Mouse (Mus musculus) lung, adult 2 months (tissue): ENCODE measurements around the gene Rnf181. TPM values are rescaled to one million over a fixed set of nuclear protein-coding genes. Genes with fewer than 3 reads are reported as not detected.

Experiments used
- DNase-seq: peaks from one replicate; pipeline ENCODE4 v3.0.0; 2022
- H3K4me1 ChIP-seq: fragments of 200-500 bp; 2 replicates; pipeline ENCODE4 v1.6.1; 2011; ENCODE audit warnings: low read length; ENCODE audit not compliant: control insufficient read depth, insufficient read depth
- H3K4me3 ChIP-seq: fragments of 200-500 bp; replicated peaks from 2 replicates; pipeline ENCODE3; 2011; ENCODE audit warnings: low read depth, mild to moderate bottlenecking, control low read depth, low read length; ENCODE audit errors: extremely low read depth
- CTCF ChIP-seq: fragments of 200-500 bp; IDR thresholded peaks from 2 replicates; pipeline ENCODE4 v1.5.1; 2011; ENCODE audit warnings: mild to moderate bottlenecking, low read length, control low read depth; ENCODE audit not compliant: insufficient read depth
- POLR2A ChIP-seq: fragments of 200-500 bp; IDR thresholded peaks from 2 replicates; pipeline ENCODE4 v1.6.1; 2011; ENCODE audit warnings: low read depth, mild to moderate bottlenecking, control low read depth, low read length, borderline replicate concordance; ENCODE audit errors: extremely low read depth
- WGBS: fragments of 180-500 bp; shearing (Covaris S2); methylation state at CpG from one replicate; pipeline ENCODE4 v1.1.7; 2018; 5-methylcytosine and 5-hydroxymethylcytosine counted together
- polyA plus RNA-seq: library from polyadenylated mRNA; depleted of rRNA; stranded (reverse); fragments of >200 nt; gene quantifications from 2 replicates; pipeline ENCODE4 v1.2.3, GENCODE M21; 2012; rRNA removed

The Rnf181 gene
- 96.8 and 123 TPM in 2 replicates for polyA plus RNA-seq

DNA sequence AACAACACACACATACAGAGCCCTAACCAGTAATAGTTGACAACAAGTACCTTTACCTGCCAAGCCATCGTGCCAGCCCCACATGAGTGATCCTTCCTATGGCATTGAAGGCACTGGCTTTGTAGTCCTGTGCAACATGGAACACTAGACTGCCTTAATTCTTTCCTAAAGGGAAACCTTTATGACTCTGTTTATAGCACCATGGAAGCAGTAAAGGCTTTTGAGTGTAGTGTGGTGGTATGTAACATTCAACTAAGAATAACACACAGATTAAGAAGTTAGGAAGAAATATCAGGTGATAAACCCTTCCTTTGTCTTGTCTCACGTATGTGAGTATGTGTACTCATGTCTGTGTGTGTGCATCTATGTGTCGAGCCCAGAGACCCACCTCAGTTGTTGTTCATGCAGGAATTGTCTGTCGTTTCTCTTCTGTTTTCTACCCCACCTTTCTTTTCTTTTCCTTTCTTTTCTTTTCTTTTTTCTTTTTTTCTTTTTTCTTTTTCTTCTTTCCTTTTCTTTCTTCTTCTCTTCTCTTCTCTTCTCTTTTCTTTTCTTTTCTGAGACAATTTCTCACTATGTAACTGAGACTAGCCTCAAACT is at the start of gene Rnf181:
Gene Rnf181 (minus strand): TSS at position 113 of the 600 bp plus-strand sequence.
- no peak for DNase-seq
- TF ChIP-seq CTCF (no peak), POLR2A (no peak)
- H3K4me1 ChIP-seq: peaks cover 16% of the 10 kb centered on the region
- H3K4me3 ChIP-seq: no peak within 1 kb of the TSS
- 77% methylated on average over 4 of the region's 4 CpGs for WGBS

DNA sequence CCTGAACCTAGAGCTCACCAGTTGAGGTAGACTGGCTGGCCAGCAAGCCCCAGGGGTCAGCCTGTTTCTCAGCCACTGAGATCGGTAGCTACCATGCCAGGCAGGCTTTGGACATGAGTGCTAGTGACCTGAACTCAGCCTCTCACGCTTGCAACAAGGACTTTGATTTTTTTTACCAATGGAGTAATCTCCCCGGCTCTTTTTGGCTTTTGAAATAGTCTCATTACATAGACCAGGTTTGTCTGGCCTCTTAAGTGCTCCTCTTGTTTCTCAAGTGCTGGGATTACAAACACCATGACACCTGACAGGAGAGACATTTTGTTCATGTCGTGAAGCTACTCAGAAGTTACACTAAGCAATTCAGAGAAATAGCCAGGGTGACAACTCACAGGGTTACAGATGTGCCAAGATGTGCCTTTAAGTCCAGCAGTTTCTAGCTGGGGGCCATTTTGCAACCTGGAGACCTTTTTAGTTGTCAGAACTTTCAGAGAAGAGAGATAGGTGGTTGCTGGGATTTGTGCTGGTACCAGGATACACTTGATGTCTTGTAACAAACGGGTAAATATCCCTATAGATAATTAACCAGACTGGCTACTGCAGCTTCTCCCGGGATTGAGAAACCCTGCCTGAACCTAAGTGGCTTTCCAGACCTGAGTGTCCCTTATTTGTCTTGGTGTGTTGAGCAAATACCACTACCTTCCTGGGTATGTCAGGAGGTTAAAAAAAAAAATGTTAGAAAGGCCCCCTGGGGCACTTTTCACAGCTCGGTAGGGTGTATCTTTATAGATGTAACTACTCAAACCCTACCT is 49.4 kb upstream of the Rnf181 start:
- no peak overlapping the region for H3K4me3 ChIP-seq
- 0 out of 2 replicates have a peak, but pooled peaks cover 3% of the 10 kb centered on the region for H3K4me1 ChIP-seq
- TF ChIP-seq POLR2A: no peak
- no peak for TF ChIP-seq CTCF
- no peak for DNase-seq
- WGBS: 64% methylated on average over 7 of the region's 7 CpGs

DNA sequence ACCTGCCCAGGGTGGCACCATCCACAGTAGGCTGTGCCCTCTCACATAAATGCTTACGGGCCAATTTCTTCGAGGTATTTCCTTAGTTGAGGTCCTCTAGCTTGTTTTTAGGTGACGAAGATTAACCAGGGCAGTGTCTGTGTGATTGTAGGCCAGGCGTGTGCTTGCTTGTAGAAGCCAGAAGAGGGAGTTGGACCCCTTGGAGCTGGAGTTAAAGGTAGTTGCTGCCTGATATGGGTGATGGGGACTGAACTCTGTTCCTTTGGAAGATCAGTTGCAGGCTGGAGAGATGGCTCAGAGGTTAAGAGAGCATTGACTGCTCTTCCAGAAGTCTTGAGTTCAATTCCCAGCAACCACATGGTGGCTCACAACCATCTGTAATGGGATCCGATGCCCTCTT is 48.4 kb upstream of the Rnf181 start:
- H3K4me3 ChIP-seq: peak overlapping the region; percentile 11
- H3K4me1 ChIP-seq: 0 out of 2 replicates have a peak, but pooled peaks cover 3% of the 10 kb centered on the region
- 61% methylated on average over 5 of the region's 5 CpGs for WGBS
- no peak for DNase-seq
- TF ChIP-seq POLR2A: no peak
- no peak for TF ChIP-seq CTCF

DNA sequence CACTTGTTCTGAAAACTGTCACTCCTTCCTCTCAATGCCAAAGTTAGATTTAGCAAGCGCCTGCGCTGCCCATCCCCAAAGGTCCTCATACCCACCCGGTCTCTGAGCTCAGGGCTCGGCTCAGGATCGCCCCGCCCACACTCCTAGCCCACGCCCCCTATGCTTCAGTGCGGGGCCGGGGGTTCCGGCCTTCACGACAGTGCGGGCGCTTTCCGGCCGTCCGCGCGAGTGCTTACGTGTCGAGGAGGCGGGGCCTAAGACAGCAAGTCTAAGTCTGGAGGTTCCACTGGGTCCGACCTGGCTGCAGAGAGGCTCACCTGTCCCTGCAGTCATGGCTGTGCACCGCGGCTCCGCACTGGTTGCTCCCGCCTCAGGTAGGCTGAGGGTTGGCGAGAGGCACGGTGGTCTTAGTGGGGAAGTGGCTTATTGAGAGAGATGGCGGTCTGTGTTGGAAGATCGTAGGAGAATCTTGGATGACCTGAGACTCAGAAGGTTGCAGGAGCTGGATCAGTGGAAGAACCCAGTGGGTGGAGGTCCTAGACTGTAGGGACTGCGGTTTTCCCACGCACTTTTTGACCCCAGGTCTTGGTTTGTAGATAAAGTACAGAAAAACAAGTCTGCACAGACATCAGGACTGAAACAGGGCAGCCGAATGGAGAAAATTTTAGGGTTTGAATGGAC is 47.5 kb upstream of the Rnf181 start, which contains the start of gene Ggcx:
Gene Ggcx (plus strand): TSS at position 233 of the 681 bp plus-strand sequence.
- DNase-seq: peak; percentile 97
- peak within 1 kb of the TSS; percentile 82 for H3K4me3 ChIP-seq
- H3K4me1 ChIP-seq: 0 out of 2 replicates have a peak, but pooled peaks cover 3% of the 10 kb centered on the region
- TF ChIP-seq CTCF (no peak), POLR2A (peak; percentile 97)
- under 1% methylated on average over 33 of the region's 33 CpGs for WGBS

DNA sequence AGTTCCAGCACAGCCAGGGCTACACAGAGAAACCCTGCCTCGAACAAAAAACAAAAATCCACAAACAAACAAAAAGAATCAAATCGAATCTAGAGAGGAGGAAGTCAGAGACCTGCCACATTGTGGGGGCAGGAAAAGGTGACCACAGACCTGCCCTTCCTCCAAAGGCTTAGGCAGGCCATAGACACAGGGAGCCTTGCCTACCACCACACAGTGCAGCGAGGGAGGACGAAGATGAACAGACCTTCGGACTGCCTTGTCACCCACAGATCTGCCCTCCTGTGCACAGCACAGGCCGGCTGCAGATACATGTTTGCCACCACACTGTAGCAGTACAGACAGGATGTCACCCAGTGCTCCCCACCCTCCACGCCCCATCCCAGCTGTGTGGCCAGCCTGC is 43.8 kb upstream of the Rnf181 start:
- DNase-seq: no peak
- Histone ChIP-seq H3K4me1 (0 out of 2 replicates have a peak, but pooled peaks cover 3% of the 10 kb centered on the region), H3K4me3 (no peak overlapping the region)
- no peak for TF ChIP-seq POLR2A
- TF ChIP-seq CTCF: no peak
- 64% methylated on average over 7 of the region's 7 CpGs for WGBS

DNA sequence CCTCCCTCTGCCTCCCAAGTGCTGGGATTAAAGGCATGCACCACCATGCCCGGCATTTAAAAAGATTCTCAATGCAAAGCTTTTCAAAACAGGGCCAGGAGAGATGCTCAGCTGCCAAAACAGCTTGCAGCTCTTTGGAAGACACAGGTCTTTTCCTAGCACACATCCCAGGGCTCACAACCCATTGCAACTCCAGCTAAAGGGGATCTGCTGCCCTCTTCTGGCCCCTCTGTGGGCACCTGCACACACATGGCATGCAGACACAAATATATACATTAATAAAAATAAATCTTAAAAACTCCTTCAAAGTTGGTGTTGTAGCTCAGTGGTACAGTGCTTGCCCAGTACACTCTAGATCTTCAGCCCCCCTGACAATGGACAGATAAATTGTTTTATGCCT is 43.2 kb upstream of the Rnf181 start:
- WGBS: 32% methylated on average over 1 of the region's 1 CpGs
- no peak for DNase-seq
- 0 out of 2 replicates have a peak, but pooled peaks cover 1% of the 10 kb centered on the region for H3K4me1 ChIP-seq
- no peak overlapping the region for H3K4me3 ChIP-seq
- no peak for TF ChIP-seq POLR2A
- no peak for TF ChIP-seq CTCF

DNA sequence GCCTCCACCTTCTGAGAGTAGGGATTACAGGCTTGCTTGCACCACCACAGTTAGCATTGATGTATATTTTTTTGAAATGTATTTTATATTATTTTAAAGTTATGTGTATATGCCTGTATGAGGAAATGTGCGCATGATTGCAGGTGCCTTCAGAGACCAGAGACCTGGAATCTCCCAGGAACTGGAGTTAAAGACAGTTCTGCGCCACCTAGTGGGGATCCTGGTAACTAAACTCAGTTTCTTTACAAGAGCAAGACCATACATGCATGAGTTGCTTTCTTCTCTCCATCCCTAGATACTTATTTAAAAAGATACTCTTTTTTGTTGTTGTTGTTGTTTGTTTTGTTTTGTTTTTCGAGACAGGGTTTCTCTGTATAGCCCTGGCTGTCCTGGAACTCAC is 42.8 kb upstream of the Rnf181 start:
- DNase-seq: peak; percentile 56
- Histone ChIP-seq H3K4me1 (no peaks in the 10 kb centered on the region), H3K4me3 (no peak overlapping the region)
- 16% methylated on average over 3 of the region's 3 CpGs for WGBS
- TF ChIP-seq POLR2A (no peak), CTCF (peak; percentile 43)

DNA sequence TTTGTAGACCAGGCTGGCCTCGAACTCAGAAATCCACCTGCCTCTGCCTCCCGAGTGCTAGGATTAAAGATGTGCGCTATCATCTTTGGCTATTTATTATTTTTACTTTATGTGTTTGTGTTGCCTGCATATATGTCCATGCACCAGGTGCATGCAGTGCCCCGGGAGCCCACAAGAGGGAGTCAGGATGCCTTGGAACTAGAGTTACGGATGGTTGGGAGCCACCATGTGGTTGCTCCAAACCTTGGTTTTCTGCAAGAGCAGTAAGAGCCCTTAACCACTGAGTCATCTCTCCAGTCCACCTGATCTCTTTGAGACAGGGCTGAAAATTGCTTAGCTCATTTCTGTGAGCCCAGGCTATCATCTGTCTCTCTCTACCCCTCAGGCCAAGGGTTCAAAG is 40.4 kb upstream of the Rnf181 start:
- H3K4me3 ChIP-seq: no peak overlapping the region
- no peaks in the 10 kb centered on the region for H3K4me1 ChIP-seq

DNA sequence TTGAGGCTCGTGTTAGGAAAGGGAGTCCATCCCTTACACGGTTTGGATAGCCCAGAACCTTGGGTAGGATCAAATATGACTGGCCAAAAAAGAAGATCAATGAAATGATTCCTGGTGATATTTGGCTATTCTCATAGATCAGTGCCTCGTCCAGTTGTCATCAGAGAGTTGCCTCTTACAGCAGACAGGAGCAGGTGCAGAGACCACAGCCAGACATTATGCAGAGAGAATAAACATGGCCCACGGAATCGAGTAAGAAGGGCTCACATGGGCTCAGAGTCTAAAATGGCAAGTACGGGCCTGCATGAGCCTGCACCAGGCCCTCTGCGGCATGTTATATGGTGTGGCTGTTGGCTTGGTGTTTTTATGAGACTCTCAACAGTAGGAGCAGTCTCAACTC is 38.6 kb upstream of the Rnf181 start:
- Histone ChIP-seq H3K4me3 (no peak overlapping the region), H3K4me1 (no peaks in the 10 kb centered on the region)
- TF ChIP-seq POLR2A (no peak), CTCF (no peak)
- WGBS: 81% methylated on average over 7 of the region's 7 CpGs
- no peak for DNase-seq

More for the DNA sequence above, 40.4 kb upstream of the Rnf181 start:
- TF ChIP-seq POLR2A: no peak
- peak; percentile 99 for TF ChIP-seq CTCF
- WGBS: 2% methylated on average over 5 of the region's 5 CpGs
- peak; percentile 78 for DNase-seq

DNA sequence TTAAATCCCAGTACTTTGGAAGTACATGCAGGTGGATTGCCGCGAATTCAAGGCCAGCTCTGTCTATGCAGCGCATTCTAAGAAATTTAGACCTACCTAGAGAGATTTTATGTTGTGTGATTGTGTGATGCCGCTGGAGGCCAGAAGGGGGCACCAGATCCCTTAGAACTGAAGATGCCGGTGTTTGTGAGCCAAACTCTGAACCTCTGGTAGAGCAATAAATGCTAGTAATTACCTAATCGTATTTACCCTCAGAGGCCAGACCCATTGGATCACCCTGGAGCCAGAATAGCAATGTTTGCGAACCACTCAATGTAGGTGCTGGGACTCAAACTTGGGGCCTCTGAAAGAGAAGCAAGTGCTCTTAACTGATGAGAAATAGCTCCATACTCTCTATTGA is 35.1 kb upstream of the Rnf181 start:
- TF ChIP-seq POLR2A (no peak), CTCF (peak; percentile 83)
- H3K4me3 ChIP-seq: no peak overlapping the region
- 12% methylated on average over 7 of the region's 7 CpGs for WGBS
- peak; percentile 81 for DNase-seq
- no peaks in the 10 kb centered on the region for H3K4me1 ChIP-seq
